Mouse (Mus musculus) stomach, embryonic 15.5 days (tissue): ENCODE data around the gene Ctnnd2. TPM values are rescaled to one million over a fixed set of nuclear protein-coding genes. Genes with fewer than 3 reads are reported as not detected.

Experiments used
- ATAC-seq: fragments of 200-750 bp; cut with Nextera tagmentation; 2 replicates; pipeline ENCODE4 v1.8.0; 2017; ENCODE audit warnings: low read depth, moderate number of reproducible peaks, moderate TSS enrichment; ENCODE audit not compliant: insufficient read depth, low FRiP score
- H3K27ac ChIP-seq: fragments of 300-500 bp; sonication (generic); 2 replicates; pipeline ENCODE4 v1.5.1; 2015; ENCODE audit warnings: mild to moderate bottlenecking, inconsistent platforms
- H3K27me3 ChIP-seq: fragments of 300-500 bp; sonication (generic); replicated peaks from 2 replicates; pipeline ENCODE4 v1.6.1; 2015; ENCODE audit warnings: inconsistent platforms
- H3K36me3 ChIP-seq: fragments of 300-500 bp; sonication (generic); 2 replicates; pipeline ENCODE4 v1.6.1; 2015; ENCODE audit warnings: inconsistent platforms
- H3K4me1 ChIP-seq: fragments of 300-500 bp; sonication (generic); 2 replicates; pipeline ENCODE4 v1.6.1; 2015; ENCODE audit warnings: inconsistent platforms
- H3K4me2 ChIP-seq: fragments of 300-500 bp; sonication (generic); 2 replicates; pipeline ENCODE4 v1.6.1; 2015; ENCODE audit warnings: mild to moderate bottlenecking, inconsistent platforms
- H3K4me3 ChIP-seq: fragments of 300-500 bp; sonication (generic); replicated peaks from 2 replicates; pipeline ENCODE4 v1.5.1; 2015; ENCODE audit warnings: inconsistent platforms
- H3K9ac ChIP-seq: fragments of 300-500 bp; sonication (generic); 2 replicates; pipeline ENCODE4 v1.6.1; 2015; ENCODE audit warnings: inconsistent platforms
- H3K9me3 ChIP-seq: fragments of 300-500 bp; sonication (generic); 2 replicates; pipeline ENCODE4 v1.6.1; 2016; ENCODE audit warnings: inconsistent platforms
- whole genome bisulfite sequencing: fragments of 180-500 bp; shearing (Covaris S2); methylation state at CpG from one replicate; pipeline ENCODE4 v1.1.7; 2015; 5-methylcytosine and 5-hydroxymethylcytosine counted together
- polyA plus RNA-seq: library from polyadenylated mRNA; unstranded; fragments of >200 nt; fragmentation: Nextera tagmentation; extraction: Ambion mirVana; gene quantifications from 2 replicates; pipeline ENCODE4 v1.2.1, GENCODE M21; 2015

The Ctnnd2 gene
- polyA plus RNA-seq, 1 experiment from 2014 or later, result 4.5 TPM

DNA sequence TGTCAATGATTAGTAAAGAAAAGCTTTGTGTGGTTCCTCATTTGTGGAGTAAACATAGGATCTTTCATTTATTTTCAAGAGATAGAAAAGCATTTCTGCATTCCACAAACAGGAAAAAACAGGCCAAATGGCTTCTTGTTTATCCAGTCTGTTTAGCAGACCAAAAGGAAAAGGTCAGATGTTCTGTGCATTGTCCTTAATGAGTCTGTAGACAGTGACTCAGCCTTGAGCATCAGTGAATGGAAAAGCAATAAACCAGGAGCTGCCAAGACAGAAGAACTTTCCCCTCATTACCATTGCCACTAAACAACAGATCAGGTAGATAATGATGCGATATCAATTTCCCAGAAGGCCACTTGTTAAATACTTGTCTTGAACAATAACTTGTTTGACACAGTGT lies 192.1 kb downstream of the Ctnnd2 start:
- no peaks in the 10 kb centered on the region for H3K36me3 ChIP-seq
- no peaks in the 10 kb centered on the region for H3K4me1 ChIP-seq
- H3K4me2 ChIP-seq, result no peak overlapping the region
- H3K9me3 ChIP-seq, result no peaks in the 10 kb centered on the region
- H3K4me3 ChIP-seq, result no peak overlapping the region
- no peak overlapping the region for H3K27ac ChIP-seq
- no peak for ATAC-seq
- WGBS, result 91% methylated on average over 1 of the region's 1 CpGs
- no peaks in the 10 kb centered on the region for H3K27me3 ChIP-seq
- H3K9ac ChIP-seq, result no peak overlapping the region

DNA sequence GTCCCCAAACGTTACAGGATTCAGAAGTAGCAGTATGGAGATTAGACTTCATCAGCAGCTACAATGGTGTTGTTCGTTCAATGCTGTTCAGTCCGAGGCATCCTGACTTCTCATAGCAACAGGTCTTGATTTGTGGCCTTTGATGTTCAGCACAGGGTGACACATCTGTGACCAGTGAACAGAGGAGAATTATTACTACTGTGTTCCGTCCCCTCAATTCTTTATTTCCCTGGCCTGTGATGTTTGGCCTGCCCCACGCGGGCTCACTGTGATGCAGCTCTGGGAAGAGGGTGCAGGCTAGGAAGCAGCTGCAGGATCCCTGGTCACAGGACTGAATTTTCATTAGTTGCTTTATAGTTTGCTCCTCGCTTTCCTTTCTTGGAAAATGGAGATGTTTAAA lies 197.6 kb downstream of the Ctnnd2 start:
- Histone ChIP-seq H3K4me2 (no peak overlapping the region), H3K4me3 (no peak overlapping the region), H3K27ac (no peak overlapping the region), H3K9me3 (no peaks in the 10 kb centered on the region), H3K9ac (no peak overlapping the region), H3K27me3 (no peaks in the 10 kb centered on the region), H3K4me1 (no peaks in the 10 kb centered on the region), H3K36me3 (no peaks in the 10 kb centered on the region)
- no peak for ATAC-seq
- 71% methylated on average over 7 of the region's 7 CpGs for WGBS

DNA sequence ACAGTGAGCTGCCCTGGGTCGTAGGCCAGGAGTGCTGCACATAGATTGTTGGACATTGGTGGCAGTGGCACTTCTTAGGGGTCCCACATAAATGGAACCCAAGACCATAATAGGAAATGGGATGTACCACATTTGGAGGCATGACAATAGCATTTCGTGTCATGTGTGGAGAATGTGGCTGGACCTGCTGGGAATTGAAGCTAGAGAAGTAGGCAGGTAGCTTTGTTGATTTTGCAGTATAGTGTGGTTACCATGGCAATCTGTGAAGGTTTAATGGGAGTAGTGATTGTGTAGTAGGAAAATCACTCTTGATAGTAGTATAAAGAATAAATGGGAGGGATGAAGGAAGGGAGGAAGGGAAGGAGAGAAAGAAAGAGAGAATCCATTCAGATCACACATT lies 198.8 kb downstream of the Ctnnd2 start:
- no peaks in the 10 kb centered on the region for H3K27me3 ChIP-seq
- no peak for ATAC-seq
- H3K36me3 ChIP-seq, result no peaks in the 10 kb centered on the region
- 74% methylated on average over 2 of the region's 2 CpGs for WGBS
- no peaks in the 10 kb centered on the region for H3K9me3 ChIP-seq
- no peak overlapping the region for H3K4me3 ChIP-seq
- H3K4me1 ChIP-seq, result no peaks in the 10 kb centered on the region
- no peak overlapping the region for H3K9ac ChIP-seq
- H3K27ac ChIP-seq, result no peak overlapping the region
- H3K4me2 ChIP-seq, result no peak overlapping the region

- no peak overlapping the region for H3K4me3 ChIP-seq
- WGBS, result 82% methylated on average over 6 of the region's 6 CpGs
- no peak for ATAC-seq
- no peak overlapping the region for H3K27ac ChIP-seq
- no peaks in the 10 kb centered on the region for H3K9me3 ChIP-seq
- no peaks in the 10 kb centered on the region for H3K27me3 ChIP-seq
- no peaks in the 10 kb centered on the region for H3K4me1 ChIP-seq
- no peaks in the 10 kb centered on the region for H3K36me3 ChIP-seq
- H3K9ac ChIP-seq, result no peak overlapping the region
- H3K4me2 ChIP-seq, result no peak overlapping the region
Measured at GRCm38 (mm10) chr15:30373654-30374215, 201.3 kb downstream of the Ctnnd2 start.

GRCm38 (mm10) chr15:30374907-30375306 lies 202.5 kb downstream of the Ctnnd2 start:
- Histone ChIP-seq H3K4me2 (no peak overlapping the region), H3K4me1 (no peaks in the 10 kb centered on the region), H3K9ac (no peak overlapping the region), H3K4me3 (no peak overlapping the region), H3K27ac (no peak overlapping the region), H3K36me3 (no peaks in the 10 kb centered on the region), H3K9me3 (no peaks in the 10 kb centered on the region), H3K27me3 (no peaks in the 10 kb centered on the region)
- WGBS, result 70% methylated on average over 5 of the region's 5 CpGs
- ATAC-seq, result no peak

- ATAC-seq, result no peak
- 28% methylated on average over 9 of the region's 9 CpGs for WGBS
- no peaks in the 10 kb centered on the region for H3K27me3 ChIP-seq
- H3K4me2 ChIP-seq, result no peak overlapping the region
- no peak overlapping the region for H3K4me3 ChIP-seq
- no peak overlapping the region for H3K27ac ChIP-seq
- no peaks in the 10 kb centered on the region for H3K4me1 ChIP-seq
- no peaks in the 10 kb centered on the region for H3K36me3 ChIP-seq
- no peak overlapping the region for H3K9ac ChIP-seq
- H3K9me3 ChIP-seq, result no peaks in the 10 kb centered on the region
Measured at GRCm38 (mm10) chr15:30383075-30383842, 210.9 kb downstream of the Ctnnd2 start.

DNA sequence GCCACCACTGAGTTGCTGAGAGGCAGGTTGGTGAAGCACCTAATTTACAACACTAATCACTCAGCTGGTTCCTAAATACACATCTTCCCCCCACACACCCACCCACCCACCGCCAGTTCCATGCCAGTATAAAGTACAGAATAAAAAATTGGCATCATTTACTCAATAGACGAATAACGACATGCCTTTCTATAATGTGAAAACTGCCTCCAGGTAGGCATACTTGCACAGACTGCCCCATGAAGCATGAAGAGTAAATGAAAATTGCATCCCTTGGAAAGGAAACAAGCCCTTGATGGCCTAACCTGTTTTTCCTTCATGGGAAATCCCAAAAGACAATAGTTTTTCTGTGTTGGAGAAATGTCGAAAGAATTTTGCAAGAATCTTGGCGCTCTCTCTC lies 212.0 kb downstream of the Ctnnd2 start:
- H3K4me1 ChIP-seq, result no peaks in the 10 kb centered on the region
- H3K4me3 ChIP-seq, result no peak overlapping the region
- WGBS, result 83% methylated on average over 5 of the region's 5 CpGs
- H3K9ac ChIP-seq, result no peak overlapping the region
- ATAC-seq, result no peak
- no peaks in the 10 kb centered on the region for H3K27me3 ChIP-seq
- H3K9me3 ChIP-seq, result no peaks in the 10 kb centered on the region
- H3K4me2 ChIP-seq, result no peak overlapping the region
- no peaks in the 10 kb centered on the region for H3K36me3 ChIP-seq
- no peak overlapping the region for H3K27ac ChIP-seq

DNA sequence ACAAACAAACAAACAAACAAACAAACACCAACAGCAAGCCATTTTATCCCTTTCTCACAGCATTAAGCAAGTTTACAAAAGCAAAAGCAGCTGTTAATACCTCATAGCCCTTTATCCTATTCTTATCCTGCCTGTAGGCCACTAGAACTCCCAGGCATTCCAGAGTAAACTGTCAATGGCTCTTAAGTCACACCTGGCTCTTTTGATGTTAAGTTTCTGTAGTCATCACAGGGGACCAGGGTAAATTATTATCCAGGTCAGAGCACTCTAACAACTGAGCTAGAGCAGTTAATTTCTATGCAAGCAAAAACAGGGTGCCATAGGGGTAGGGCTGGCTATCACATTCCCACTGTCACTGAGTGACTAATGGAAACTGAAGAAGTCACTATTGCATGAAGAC lies 214.1 kb downstream of the Ctnnd2 start:
- no peaks in the 10 kb centered on the region for H3K36me3 ChIP-seq
- H3K4me2 ChIP-seq, result no peak overlapping the region
- H3K27me3 ChIP-seq, result no peaks in the 10 kb centered on the region
- no peaks in the 10 kb centered on the region for H3K4me1 ChIP-seq
- no peak overlapping the region for H3K4me3 ChIP-seq
- ATAC-seq, result no peak
- H3K9me3 ChIP-seq, result no peaks in the 10 kb centered on the region
- H3K9ac ChIP-seq, result no peak overlapping the region
- no peak overlapping the region for H3K27ac ChIP-seq

- no peak for ATAC-seq
- Histone ChIP-seq H3K4me1 (no peaks in the 10 kb centered on the region), H3K27ac (no peak overlapping the region), H3K4me3 (no peak overlapping the region), H3K9ac (no peak overlapping the region), H3K36me3 (no peaks in the 10 kb centered on the region), H3K27me3 (no peaks in the 10 kb centered on the region), H3K9me3 (no peaks in the 10 kb centered on the region), H3K4me2 (no peak overlapping the region)
- 34% methylated on average over 6 of the region's 6 CpGs for whole genome bisulfite sequencing
Measured at GRCm38 (mm10) chr15:30387244-30387643, 214.9 kb downstream of the Ctnnd2 start.

DNA sequence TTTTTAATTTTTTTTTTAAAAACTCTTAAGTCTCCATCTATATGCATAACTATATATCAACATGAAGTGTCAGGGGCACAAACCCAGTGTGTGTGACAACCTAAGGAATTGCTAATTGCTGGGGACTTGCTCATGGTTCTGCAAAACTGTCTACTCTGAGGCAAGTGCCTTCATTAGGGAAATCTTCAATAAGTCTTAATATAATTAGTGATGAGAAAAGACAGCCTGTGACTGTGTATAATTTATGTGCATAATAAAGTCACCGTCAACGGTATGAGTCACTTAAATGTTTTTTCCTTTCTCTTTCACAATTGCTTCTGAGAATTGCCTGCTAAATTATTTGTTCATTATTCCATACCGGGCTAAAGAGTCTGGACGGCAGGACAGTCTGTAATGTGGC lies 228.7 kb downstream of the Ctnnd2 start:
- ATAC-seq, result no peak
- Histone ChIP-seq H3K9ac (no peak overlapping the region), H3K36me3 (no peaks in the 10 kb centered on the region), H3K27ac (no peak overlapping the region), H3K4me1 (no peaks in the 10 kb centered on the region), H3K9me3 (no peaks in the 10 kb centered on the region), H3K4me3 (no peak overlapping the region), H3K27me3 (no peaks in the 10 kb centered on the region), H3K4me2 (no peak overlapping the region)
- WGBS, result 84% methylated on average over 4 of the region's 4 CpGs

DNA sequence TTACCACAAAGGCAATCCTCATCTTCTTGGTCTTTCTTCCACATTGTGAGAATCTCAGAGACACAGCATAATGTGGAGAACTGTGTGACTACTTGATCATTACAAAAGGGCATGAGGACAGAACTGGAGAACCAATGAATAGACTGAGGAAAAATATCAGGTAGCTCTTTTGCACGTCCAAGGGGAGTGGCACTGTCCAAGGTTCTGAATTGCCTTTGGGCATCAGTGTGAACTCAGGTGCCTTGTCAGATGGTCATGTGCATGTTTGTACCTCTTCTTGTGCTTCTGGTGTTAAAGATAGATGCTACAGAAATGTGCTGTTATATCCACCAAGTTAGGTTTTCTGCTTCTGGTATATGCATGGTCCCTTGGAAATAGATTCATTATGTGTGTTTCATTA lies 233.9 kb downstream of the Ctnnd2 start:
- 3% methylated on average over 1 of the region's 1 CpGs for WGBS
- Histone ChIP-seq H3K9ac (no peak overlapping the region), H3K4me2 (no peak overlapping the region), H3K9me3 (no peaks in the 10 kb centered on the region), H3K4me1 (no peaks in the 10 kb centered on the region), H3K36me3 (no peaks in the 10 kb centered on the region), H3K4me3 (no peak overlapping the region), H3K27ac (no peak overlapping the region), H3K27me3 (no peaks in the 10 kb centered on the region)
- no peak for ATAC-seq

GRCm38 (mm10) chr15:30423146-30423545 lies 250.8 kb downstream of the Ctnnd2 start:
- WGBS, result 90% methylated on average over 5 of the region's 5 CpGs
- H3K9ac ChIP-seq, result no peak overlapping the region
- no peak for ATAC-seq
- H3K4me2 ChIP-seq, result no peak overlapping the region
- no peak overlapping the region for H3K4me3 ChIP-seq
- no peaks in the 10 kb centered on the region for H3K9me3 ChIP-seq
- no peaks in the 10 kb centered on the region for H3K4me1 ChIP-seq
- no peaks in the 10 kb centered on the region for H3K27me3 ChIP-seq
- no peak overlapping the region for H3K27ac ChIP-seq
- no peaks in the 10 kb centered on the region for H3K36me3 ChIP-seq

- no peak overlapping the region for H3K4me2 ChIP-seq
- WGBS, result 62% methylated on average over 9 of the region's 9 CpGs
- no peak overlapping the region for H3K27ac ChIP-seq
- H3K9ac ChIP-seq, result no peak overlapping the region
- no peaks in the 10 kb centered on the region for H3K27me3 ChIP-seq
- ATAC-seq, result no peak
- no peaks in the 10 kb centered on the region for H3K9me3 ChIP-seq
- H3K36me3 ChIP-seq, result no peaks in the 10 kb centered on the region
- H3K4me3 ChIP-seq, result no peak overlapping the region
- H3K4me1 ChIP-seq, result no peaks in the 10 kb centered on the region
Measured at GRCm38 (mm10) chr15:30424290-30424689, 251.9 kb downstream of the Ctnnd2 start.
